Mouse (Mus musculus) embryonic facial prominence, embryonic 15.5 days (tissue): ENCODE results near the gene Nav2. TPM values are rescaled to one million over a fixed set of nuclear protein-coding genes. Genes with fewer than 3 reads are reported as not detected.

ENCODE experiments used
- ATAC-seq: fragments of 200-750 bp; cut with Nextera tagmentation; 2 replicates; pipeline ENCODE4 v1.8.0; 2017; ENCODE audit warnings: low read depth, moderate TSS enrichment; ENCODE audit not compliant: insufficient number of reproducible peaks, low FRiP score, low TSS enrichment
- H3K27ac ChIP-seq: fragments of 300-500 bp; sonication (generic); replicated peaks from 2 replicates; pipeline ENCODE4 v1.5.1; 2015; ENCODE audit warnings: mild to moderate bottlenecking, inconsistent platforms
- H3K27me3 ChIP-seq: fragments of 300-500 bp; sonication (generic); 2 replicates; pipeline ENCODE4 v1.6.1; 2015; ENCODE audit warnings: inconsistent platforms
- H3K36me3 ChIP-seq: fragments of 300-500 bp; sonication (generic); 2 replicates; pipeline ENCODE4 v1.6.1; 2015; ENCODE audit warnings: mild to moderate bottlenecking, inconsistent platforms
- H3K4me1 ChIP-seq: fragments of 300-500 bp; sonication (generic); 2 replicates; pipeline ENCODE4 v1.6.1; 2015; ENCODE audit warnings: inconsistent platforms
- H3K4me2 ChIP-seq: fragments of 300-500 bp; sonication (generic); replicated peaks from 2 replicates; pipeline ENCODE4 v1.6.1; 2015; ENCODE audit warnings: mild to moderate bottlenecking, inconsistent platforms
- H3K4me3 ChIP-seq: fragments of 300-500 bp; sonication (generic); replicated peaks from 2 replicates; pipeline ENCODE4 v1.5.1; 2015; ENCODE audit warnings: mild to moderate bottlenecking, inconsistent platforms
- H3K9ac ChIP-seq: fragments of 300-500 bp; sonication (generic); 2 replicates; pipeline ENCODE4 v1.6.1; 2015; ENCODE audit warnings: inconsistent platforms
- H3K9me3 ChIP-seq: fragments of 300-500 bp; sonication (generic); replicated peaks from 2 replicates; pipeline ENCODE4 v1.6.1; 2016; ENCODE audit warnings: inconsistent platforms
- WGBS: fragments of 180-500 bp; shearing (Covaris S2); methylation state at CpG from one replicate; pipeline ENCODE4 v1.1.7; 2015; 5-methylcytosine and 5-hydroxymethylcytosine counted together
- polyA plus RNA-seq: library from polyadenylated mRNA; unstranded; fragments of >200 nt; fragmentation: Nextera tagmentation; extraction: Ambion mirVana; gene quantifications from 2 replicates; pipeline ENCODE4 v1.2.1, GENCODE M21; 2015

Nav2 gene
- polyA plus RNA-seq, 1 experiment from 2014 or later: 23.4 TPM

DNA sequence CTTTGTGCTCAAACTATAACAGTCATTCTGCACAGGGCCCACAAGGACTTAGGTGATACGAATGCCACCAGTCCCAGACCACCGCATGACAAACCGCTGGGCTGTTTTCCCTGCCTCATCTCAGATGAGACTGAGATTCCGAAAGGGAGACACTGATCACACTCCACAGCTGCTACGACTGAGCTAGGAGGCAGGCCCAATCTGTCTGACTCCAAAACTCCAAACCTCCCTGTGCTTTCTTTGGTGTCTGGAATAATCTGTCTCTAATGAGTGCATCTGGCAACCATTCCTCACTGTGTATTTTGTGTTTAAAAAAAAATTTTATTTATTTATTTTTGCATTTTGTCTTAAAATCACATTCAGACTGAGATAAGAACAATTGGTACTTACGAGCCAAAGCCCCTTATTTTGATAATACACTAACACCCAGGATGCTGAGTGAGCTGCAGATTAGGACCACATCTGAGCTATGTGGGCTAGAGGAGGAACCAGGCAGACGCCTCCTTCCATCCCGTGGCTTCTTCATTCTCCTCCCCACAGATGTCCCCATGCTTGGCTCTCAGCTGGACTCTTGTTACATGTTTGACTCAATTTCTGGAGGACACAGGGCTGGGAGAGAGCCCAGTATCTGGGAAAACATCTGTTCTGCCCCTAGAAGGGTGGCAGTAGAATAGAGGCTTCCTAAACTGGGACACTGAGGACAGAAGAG is 149.9 kb downstream of the Nav2 start:
- no peak for ATAC-seq
- peaks cover 13% of the 10 kb centered on the region for H3K27me3 ChIP-seq
- H3K9me3 ChIP-seq: no peaks in the 10 kb centered on the region
- H3K4me1 ChIP-seq: no peaks in the 10 kb centered on the region
- H3K27ac ChIP-seq: no peak overlapping the region
- no peak overlapping the region for H3K4me2 ChIP-seq
- WGBS: 52% methylated on average over 8 of the region's 8 CpGs
- H3K4me3 ChIP-seq: no peak overlapping the region
- H3K36me3 ChIP-seq: no peaks in the 10 kb centered on the region
- H3K9ac ChIP-seq: no peak overlapping the region

DNA sequence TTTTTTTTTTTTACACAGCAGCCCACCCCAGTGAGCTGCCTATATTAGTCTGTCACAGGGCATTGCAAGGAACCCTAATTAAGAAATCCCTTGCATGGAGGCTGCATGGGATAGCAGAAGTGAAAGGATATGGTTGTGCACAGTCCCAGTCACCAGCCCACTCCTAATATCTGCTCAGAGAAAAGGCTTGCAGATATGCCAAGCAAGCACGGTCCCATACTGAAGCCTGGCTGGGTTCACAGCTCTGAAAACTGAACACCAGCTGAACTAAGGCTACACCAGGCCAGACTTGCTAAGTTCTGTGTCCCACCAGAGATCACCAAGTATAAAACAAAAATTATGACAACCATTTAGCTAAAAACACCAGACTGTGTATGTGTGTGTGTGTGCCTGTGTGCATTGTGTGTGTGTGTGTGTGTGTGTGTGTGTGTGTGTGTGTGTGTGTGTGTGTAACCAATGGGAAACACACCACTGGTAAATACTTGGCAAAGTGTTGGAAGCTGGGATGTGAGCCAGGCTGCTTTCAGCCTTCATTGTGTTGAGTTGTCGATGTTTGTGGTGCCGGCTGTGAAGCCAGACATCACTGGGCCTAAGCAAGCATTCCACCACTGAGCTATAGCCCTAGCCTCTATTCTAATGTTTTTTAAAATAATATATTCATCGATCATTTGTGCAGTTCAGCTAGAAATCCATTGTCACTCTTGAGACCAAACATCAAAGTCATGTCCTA is 156.4 kb downstream of the Nav2 start:
- Histone ChIP-seq H3K36me3 (no peaks in the 10 kb centered on the region), H3K4me3 (no peak overlapping the region), H3K9ac (no peak overlapping the region), H3K9me3 (no peaks in the 10 kb centered on the region), H3K4me2 (no peak overlapping the region), H3K4me1 (0 out of 2 replicates have a peak, but pooled peaks cover 8% of the 10 kb centered on the region), H3K27me3 (no peaks in the 10 kb centered on the region), H3K27ac (no peak overlapping the region)
- 69% methylated on average over 4 of the region's 4 CpGs for WGBS
- ATAC-seq: no peak

DNA sequence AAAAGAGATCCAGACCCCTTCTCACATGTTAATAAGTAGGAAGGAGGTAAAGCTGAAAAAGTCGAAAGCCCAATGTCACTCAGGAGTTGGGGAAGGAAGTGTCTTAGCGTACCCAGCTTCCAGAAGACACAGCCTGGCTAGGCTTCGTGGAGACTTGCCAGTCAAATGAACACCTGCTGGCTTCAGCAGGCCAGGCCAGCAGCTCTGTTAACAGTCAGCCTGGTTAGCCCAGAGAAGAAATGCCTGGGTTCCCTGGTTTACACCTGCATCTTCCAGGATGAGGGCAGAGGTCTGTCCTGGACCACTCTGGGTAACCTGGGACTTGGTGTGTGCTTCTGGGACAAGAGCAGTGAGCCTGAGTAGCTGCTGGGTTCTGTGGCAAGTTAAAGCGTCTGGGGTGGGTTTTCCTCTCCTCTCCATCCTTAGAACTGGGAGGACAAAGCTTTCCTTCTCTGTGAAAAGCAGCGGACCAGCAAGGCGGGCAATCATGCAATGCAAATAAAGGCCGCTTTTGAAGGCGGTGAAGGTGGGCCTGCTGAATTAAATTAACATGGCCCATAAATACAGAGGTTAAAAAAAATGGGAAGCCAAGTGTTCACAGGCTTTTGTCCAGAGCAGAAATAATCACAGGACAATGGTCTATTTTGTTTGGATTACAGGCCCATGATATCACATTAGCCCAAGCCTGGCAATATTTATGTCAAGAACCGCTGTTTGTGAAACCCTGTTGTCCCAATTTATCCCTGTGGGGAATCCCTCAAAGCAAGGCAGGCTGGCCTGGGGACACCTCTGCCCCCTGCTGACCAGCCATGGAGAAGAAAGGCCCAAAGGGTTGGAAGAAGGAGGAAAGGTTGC is 157.3 kb downstream of the Nav2 start:
- Histone ChIP-seq H3K36me3 (no peaks in the 10 kb centered on the region), H3K9ac (no peak overlapping the region), H3K4me2 (no peak overlapping the region), H3K27me3 (no peaks in the 10 kb centered on the region), H3K4me3 (no peak overlapping the region), H3K27ac (no peak overlapping the region), H3K9me3 (no peaks in the 10 kb centered on the region), H3K4me1 (0 out of 2 replicates have a peak, but pooled peaks cover 8% of the 10 kb centered on the region)
- WGBS: 60% methylated on average over 9 of the region's 9 CpGs
- no peak for ATAC-seq

DNA sequence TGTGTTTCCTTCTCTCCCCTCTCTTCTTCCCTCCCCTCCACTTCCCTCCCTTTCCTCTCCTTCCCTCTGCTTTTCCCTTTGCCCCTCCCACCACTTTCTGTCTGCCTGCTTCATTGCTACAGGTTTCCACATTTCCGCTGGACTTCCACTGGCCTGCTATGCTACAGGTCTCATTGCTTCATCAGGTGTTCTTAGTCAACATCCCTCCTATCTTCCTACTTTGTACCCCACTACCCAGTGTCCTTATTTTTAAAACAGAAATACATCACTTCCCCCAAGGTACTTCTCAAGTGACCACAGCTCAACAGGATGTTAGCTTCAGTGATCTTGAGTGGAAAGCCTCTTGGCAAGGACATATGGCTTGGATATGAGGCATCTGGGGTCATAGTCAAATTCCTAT is 158.3 kb downstream of the Nav2 start:
- WGBS: 93% methylated on average over 1 of the region's 1 CpGs
- H3K36me3 ChIP-seq: no peaks in the 10 kb centered on the region

GRCm38 (mm10) chr7:49069396-49069961 is 161.0 kb downstream of the Nav2 start:
- Histone ChIP-seq H3K9ac (no peak overlapping the region), H3K36me3 (no peaks in the 10 kb centered on the region), H3K4me3 (no peak overlapping the region), H3K27ac (no peak overlapping the region), H3K27me3 (peaks cover 8% of the 10 kb centered on the region; the same call in 1 of the 2 replicates), H3K4me1 (0 out of 2 replicates have a peak, but pooled peaks cover 8% of the 10 kb centered on the region), H3K9me3 (no peaks in the 10 kb centered on the region), H3K4me2 (no peak overlapping the region)
- 51% methylated on average over 12 of the region's 12 CpGs for WGBS
- ATAC-seq: no peak

More for the DNA sequence above, 158.3 kb downstream of the Nav2 start:
- H3K9me3 ChIP-seq: no peaks in the 10 kb centered on the region
- no peak overlapping the region for H3K27ac ChIP-seq
- no peak overlapping the region for H3K9ac ChIP-seq
- ATAC-seq: no peak
- H3K27me3 ChIP-seq: peaks cover 8% of the 10 kb centered on the region; the same call in 1 of the 2 replicates
- no peak overlapping the region for H3K4me3 ChIP-seq
- 0 out of 2 replicates have a peak, but pooled peaks cover 8% of the 10 kb centered on the region for H3K4me1 ChIP-seq
- no peak overlapping the region for H3K4me2 ChIP-seq

DNA sequence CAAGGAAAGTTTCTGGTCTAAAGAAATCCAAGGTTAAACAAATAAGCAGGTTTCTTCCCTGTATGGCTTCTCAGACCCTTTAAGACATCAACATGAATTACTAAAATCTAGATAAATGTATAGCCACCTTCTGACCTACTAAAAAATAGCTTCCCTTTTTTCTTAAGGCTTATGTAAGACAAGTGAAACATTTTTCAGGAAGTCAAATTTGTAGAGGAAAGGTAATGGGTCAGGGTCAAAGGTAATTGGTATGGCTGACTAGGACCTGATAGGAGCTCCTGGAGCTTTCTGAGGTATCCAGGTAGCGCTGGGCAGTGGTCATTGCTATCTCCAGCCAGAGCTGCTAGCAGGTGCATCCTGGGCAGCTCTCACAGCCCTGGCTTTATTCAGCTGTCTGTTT is 162.1 kb downstream of the Nav2 start:
- WGBS: 61% methylated on average over 1 of the region's 1 CpGs
- 0 out of 2 replicates have a peak, but pooled peaks cover 6% of the 10 kb centered on the region for H3K4me1 ChIP-seq
- no peaks in the 10 kb centered on the region for H3K9me3 ChIP-seq
- H3K4me2 ChIP-seq: no peak overlapping the region
- no peak overlapping the region for H3K9ac ChIP-seq
- no peak for ATAC-seq
- H3K36me3 ChIP-seq: no peaks in the 10 kb centered on the region
- no peak overlapping the region for H3K27ac ChIP-seq
- H3K4me3 ChIP-seq: no peak overlapping the region
- peaks cover 12% of the 10 kb centered on the region for H3K27me3 ChIP-seq

DNA sequence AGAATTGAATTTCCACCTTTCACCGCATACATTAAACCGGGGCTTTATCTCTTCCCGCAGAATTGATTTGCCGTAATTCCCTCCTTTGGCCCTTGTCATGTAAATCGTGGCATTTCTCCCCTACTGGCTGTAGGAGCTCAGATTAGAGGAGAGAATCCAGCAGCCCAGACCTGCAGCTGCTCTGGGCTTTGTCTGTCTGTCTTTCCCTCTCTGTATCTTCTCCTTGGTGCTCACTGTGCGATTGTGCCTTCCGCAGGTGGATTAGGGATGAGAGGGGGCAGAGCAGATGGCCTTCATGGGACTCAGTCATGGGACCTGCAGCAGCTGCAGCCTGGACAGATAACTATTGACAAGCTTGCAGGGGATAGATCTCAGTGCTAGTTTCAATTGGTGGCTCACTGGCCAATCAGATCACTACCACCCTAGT is 162.6 kb downstream of the Nav2 start:
- H3K4me1 ChIP-seq: 0 out of 2 replicates have a peak, but pooled peaks cover 1% of the 10 kb centered on the region
- H3K4me3 ChIP-seq: no peak overlapping the region
- H3K4me2 ChIP-seq: no peak overlapping the region
- H3K27me3 ChIP-seq: peaks cover 12% of the 10 kb centered on the region
- WGBS: 24% methylated on average over 7 of the region's 7 CpGs
- H3K36me3 ChIP-seq: no peaks in the 10 kb centered on the region
- no peak overlapping the region for H3K27ac ChIP-seq
- H3K9me3 ChIP-seq: no peaks in the 10 kb centered on the region
- no peak for ATAC-seq
- no peak overlapping the region for H3K9ac ChIP-seq

GRCm38 (mm10) chr7:49075333-49075934 is 166.9 kb downstream of the Nav2 start:
- Histone ChIP-seq H3K4me1 (no peaks in the 10 kb centered on the region), H3K4me3 (no peak overlapping the region), H3K9ac (no peak overlapping the region), H3K27me3 (peaks cover 12% of the 10 kb centered on the region), H3K4me2 (no peak overlapping the region), H3K9me3 (no peaks in the 10 kb centered on the region), H3K36me3 (no peaks in the 10 kb centered on the region), H3K27ac (no peak overlapping the region)
- 76% methylated on average over 10 of the region's 10 CpGs for WGBS
- ATAC-seq: no peak

GRCm38 (mm10) chr7:49076283-49076694 is 167.8 kb downstream of the Nav2 start:
- Histone ChIP-seq H3K27ac (no peak overlapping the region), H3K4me1 (no peaks in the 10 kb centered on the region), H3K4me3 (no peak overlapping the region), H3K27me3 (peaks cover 8% of the 10 kb centered on the region), H3K9ac (no peak overlapping the region), H3K4me2 (no peak overlapping the region), H3K9me3 (no peaks in the 10 kb centered on the region), H3K36me3 (no peaks in the 10 kb centered on the region)
- 48% methylated on average over 8 of the region's 8 CpGs for WGBS
- no peak for ATAC-seq

- whole genome bisulfite sequencing: 59% methylated on average over 5 of the region's 5 CpGs
- Histone ChIP-seq H3K36me3 (no peaks in the 10 kb centered on the region), H3K9ac (no peak overlapping the region), H3K4me1 (no peaks in the 10 kb centered on the region), H3K4me2 (no peak overlapping the region), H3K9me3 (no peaks in the 10 kb centered on the region), H3K27ac (no peak overlapping the region), H3K4me3 (no peak overlapping the region), H3K27me3 (peaks cover 4% of the 10 kb centered on the region; the same call in 1 of the 2 replicates)
- no peak for ATAC-seq
Measured at GRCm38 (mm10) chr7:49078930-49079329, 170.4 kb downstream of the Nav2 start.
